Mouse (Mus musculus): ENCODE results near the gene Zfp13.
A peak's percentile ranks its signal among the peaks of the same experiment; 100 is the strongest.
"Not testable (repeated sequence)": the region's sequence is repeated elsewhere in the genome, so short reads cannot be mapped to it uniquely, and the experiment has no call there.

Gene Zfp13

DNA sequence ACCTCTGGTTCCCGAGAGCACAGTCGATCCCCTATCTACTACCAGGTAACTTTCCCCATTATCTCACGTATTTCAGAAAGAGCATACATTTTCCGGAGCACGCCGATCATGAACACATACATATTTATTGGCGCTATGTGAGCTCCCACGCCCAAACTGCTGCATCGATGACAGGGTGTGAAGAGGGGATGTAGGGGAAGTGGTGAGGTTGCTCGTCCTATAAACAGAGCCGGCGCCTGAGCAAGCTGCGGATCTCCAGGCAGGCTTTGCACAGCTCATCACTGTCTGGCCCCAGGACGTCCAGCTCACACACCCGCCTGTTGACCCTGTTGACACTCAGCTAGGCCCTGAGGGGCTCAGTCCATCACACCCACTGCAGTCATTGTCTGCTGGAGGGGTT, 48.4 kb downstream of the Zfp13 start:
- peak in 1 of 2 experiments; percentile 32 for DNase-seq (ENCODE audit: low spot score in 2 of 2)

- peak; percentile 86 to 90 for DNase-seq (ENCODE audit: low spot score in 2 of 2)
These were observed 49.0 kb downstream of the Zfp13 start for GRCm38 (mm10) chr17:23550188-23550791.

- DNase-seq (ENCODE audit: low spot score in 2 of 2) = no peak
These were observed 49.8 kb downstream of the Zfp13 start for GRCm38 (mm10) chr17:23549441-23549840.

GRCm38 (mm10) chr17:23548615-23549014, 50.7 kb downstream of the Zfp13 start:
- peak; percentile 72 to 84 for DNase-seq (ENCODE audit: low spot score in 2 of 2)

GRCm38 (mm10) chr17:23547681-23548443, 51.4 kb downstream of the Zfp13 start:
- no peak for DNase-seq (ENCODE audit: low spot score in 2 of 2)

GRCm38 (mm10) chr17:23546702-23547505, 52.4 kb downstream of the Zfp13 start:
- DNase-seq (ENCODE audit: low spot score in 2 of 2) = peak; percentile 74 to 81

DNA sequence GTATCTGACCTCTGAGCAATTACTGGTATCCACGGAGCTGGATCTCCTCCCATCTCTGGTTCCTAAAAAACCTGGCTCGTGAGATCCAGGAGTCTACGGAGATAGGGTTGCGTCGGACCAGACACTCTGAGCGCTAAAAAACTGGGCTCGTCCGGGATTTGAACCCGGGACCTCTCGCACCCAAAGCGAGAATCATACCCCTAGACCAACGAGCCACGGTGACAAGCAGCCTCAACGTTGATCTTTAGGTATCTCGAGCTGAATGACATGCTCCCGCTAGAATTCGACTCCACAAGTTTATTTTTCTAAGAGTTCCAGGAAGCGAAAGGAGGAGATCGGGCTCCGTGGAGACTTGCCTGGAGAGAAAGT, 53.0 kb downstream of the Zfp13 start:
- DNase-seq (ENCODE audit: low spot score in 2 of 2) = peak; percentile 65 to 71

- DNase-seq (ENCODE audit: low spot score in 2 of 2) = no peak
These were observed 53.4 kb downstream of the Zfp13 start for GRCm38 (mm10) chr17:23545841-23546240.

- DNase-seq (ENCODE audit: low spot score in 2 of 2) = no peak
These were observed 54.5 kb downstream of the Zfp13 start for GRCm38 (mm10) chr17:23544766-23545165.

DNA sequence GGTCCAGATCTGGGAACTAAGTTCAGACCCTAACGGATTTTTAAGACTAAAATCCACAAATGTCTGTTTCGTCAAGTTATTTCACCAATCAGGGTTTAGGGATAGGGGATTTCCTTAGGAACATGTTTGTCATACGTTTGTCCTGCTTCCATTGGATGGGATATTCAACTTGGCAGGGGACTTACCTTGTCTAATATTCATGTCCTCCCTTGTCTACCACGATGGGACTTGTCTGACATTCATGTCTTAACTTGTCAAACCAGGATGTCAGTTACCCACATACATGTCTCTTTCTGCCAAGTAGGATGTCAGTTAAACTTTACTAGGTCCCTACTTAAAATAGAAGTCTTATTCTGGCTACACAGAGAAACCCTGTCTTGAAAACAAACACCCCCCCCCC, 55.3 kb downstream of the Zfp13 start:
- DNase-seq (ENCODE audit: low spot score in 2 of 2) = no peak

GRCm38 (mm10) chr17:23543325-23543724, 56.0 kb downstream of the Zfp13 start:
- DNase-seq (ENCODE audit: low spot score in 2 of 2) = no peak

DNA sequence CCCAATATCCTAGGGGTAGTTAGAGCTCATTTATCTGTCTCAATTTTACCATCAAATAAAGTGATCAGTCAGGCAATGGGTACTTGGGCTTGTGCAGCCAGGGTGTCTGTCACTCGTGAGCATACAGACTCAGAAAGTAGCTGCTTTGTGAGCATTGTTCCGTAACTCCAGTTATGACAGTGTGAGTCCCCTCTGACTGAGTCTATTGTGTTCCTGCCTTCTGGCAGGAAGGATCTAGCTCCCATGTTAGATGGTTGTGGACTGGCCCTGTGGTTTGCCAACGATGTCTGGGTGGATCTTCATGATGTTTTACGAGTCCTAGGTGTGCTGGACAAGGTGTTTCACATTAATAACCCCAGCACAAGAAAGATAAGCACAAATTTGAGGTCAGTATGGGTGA, 56.5 kb downstream of the Zfp13 start:
- DNase-seq (ENCODE audit: low spot score in 2 of 2) = no peak

GRCm38 (mm10) chr17:23542004-23542720, 57.1 kb downstream of the Zfp13 start:
- DNase-seq (ENCODE audit: low spot score in 2 of 2) = no peak

DNA sequence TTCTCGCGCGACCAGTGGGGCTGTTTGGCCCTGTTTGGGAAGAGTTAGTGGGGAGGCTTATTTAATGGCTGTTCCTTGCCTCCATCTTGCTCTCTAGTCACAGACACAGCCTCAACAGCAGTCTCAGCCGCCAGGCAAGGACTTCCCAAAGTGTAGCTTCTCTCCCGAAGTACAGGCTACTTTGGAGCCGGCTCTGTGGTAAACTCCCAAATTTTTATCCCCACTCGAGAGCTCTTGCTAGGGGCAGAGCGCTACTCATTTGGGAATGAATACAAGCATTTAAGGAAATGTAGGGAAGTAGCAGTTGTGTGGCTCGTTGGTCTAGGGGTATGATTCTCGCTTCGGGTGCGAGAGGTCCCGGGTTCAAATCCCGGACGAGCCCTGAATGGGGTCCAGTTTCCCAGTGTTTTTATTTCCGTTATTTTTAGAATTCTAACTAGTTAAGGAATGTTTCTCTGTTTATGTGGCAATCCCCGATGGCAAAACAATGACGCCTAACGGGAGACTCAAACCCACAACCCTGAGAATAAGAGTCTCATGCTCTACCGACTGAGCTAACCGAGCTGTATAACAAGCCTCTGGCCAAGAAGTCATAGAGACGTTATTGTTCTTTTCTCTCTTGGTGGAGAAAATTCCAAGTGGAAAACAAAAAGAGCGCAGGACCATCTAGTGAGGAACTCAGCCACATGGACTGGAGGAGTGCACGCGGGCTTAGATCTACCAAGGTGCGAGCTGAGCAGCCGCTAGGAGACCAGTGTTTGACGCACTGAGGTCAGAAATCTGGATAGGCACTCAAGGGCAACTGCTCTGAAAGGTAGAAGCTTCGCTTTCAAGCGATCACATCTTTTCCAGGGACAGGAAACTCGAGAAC, 58.4 kb downstream of the Zfp13 start:
- peak in 1 of 2 experiments; percentile 0 for DNase-seq (ENCODE audit: low spot score in 2 of 2)

GRCm38 (mm10) chr17:23540106-23540505, 59.2 kb downstream of the Zfp13 start:
- peak in 1 of 2 experiments; percentile 0 for DNase-seq (ENCODE audit: low spot score in 2 of 2)

- no peak for DNase-seq (ENCODE audit: low spot score in 2 of 2)
These were observed 59.7 kb downstream of the Zfp13 start for GRCm38 (mm10) chr17:23539608-23540007.

DNA sequence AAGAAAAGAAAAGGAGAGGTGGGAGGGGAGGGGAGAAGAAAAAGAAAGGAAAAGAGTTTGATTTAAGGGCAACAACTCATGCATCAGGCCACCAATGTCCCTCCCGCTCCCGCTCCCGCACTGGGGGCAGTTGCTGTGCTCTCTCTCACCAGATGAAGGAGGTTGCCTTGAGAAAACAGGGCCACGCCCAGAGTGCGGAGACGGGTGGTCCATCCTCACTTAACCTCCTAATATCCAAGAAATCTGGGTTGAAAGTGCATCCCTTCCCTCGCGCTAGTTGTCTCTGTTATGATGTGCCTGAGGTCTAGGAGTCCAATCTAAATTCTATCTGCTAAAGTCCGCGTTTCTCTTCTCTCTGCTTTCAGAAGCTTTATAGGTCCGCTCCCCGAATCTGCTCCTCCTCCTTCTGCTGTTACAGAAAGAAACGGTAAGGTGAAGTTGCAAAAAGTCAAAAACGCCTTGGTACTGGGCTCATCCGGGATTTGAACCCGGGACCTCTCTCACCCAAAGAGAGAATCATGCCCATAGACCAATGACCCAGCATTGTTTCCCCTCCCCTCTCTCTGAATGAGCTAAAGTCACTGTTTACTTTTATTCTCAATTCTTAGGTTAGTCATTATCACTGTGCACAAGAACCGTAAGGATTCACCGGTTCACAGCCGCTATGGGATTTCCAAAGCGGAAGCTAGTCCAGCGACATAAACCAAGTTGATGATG, 60.8 kb downstream of the Zfp13 start:
- no peak for DNase-seq (ENCODE audit: low spot score in 2 of 2)

DNA sequence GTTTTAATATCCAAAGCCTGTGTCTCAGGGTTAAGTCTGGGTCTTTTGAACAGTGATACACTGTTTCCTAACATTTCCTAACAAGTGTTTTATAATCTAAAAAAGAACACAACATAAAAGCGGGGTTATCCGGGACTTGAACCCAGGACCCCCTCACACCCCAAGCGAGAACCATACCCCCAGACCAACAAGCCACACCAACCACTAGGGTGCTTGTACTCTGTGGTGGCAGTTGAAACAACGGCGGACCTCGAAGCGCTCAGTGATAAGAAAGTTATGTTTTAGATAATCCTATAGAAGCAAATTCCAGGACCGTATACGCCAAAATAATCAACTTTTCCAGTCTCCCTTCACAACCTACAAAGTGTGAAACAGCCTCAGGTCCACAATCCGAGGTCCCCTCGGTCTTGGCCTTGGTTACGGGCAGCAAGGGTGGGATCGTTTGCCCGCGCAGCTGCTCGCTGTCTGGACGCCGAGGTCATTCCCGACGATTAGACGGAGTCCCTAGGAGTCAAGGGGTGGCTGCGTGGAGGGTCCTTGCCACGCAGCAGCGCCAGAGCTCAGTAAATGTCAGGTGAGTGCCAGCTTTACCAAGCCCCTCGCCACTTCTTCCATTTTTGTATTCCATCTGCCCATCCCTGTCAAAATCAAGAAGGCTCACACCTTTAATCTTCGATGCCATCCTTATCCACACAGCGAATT, 61.6 kb downstream of the Zfp13 start:
- no peak for DNase-seq (ENCODE audit: low spot score in 2 of 2)

- DNase-seq (ENCODE audit: low spot score in 2 of 2) = not testable (repeated sequence)
These were observed 64.1 kb downstream of the Zfp13 start for GRCm38 (mm10) chr17:23535046-23535788.
